Mouse (Mus musculus) C2C12 (cell line): ENCODE measurements at regions not wholly inside any gene's neighbourhood (a gene's known extent, or its start where the extent isn't known, plus 50 kb on each side); places are given as distances from the start of the nearest gene placed in this dataset.

Experiments used
- CEBPB ChIP-seq: IDR thresholded peaks from one replicate; pipeline ENCODE4 v1.6.1; 2011; ENCODE audit warnings: low read depth, mild to moderate bottlenecking, control low read depth, moderate library complexity
- CTCF ChIP-seq: IDR thresholded peaks from one replicate; pipeline ENCODE4 v1.5.1; 2011; ENCODE audit not compliant: control insufficient read depth, insufficient read depth, insufficient read length
- FOSL1 ChIP-seq: IDR thresholded peaks from one replicate; pipeline ENCODE4 v1.8.0; 2011; ENCODE audit warnings: mild to moderate bottlenecking, low read length; ENCODE audit not compliant: poor library complexity, insufficient read depth, severe bottlenecking
- MAX ChIP-seq: IDR thresholded peaks from one replicate; pipeline ENCODE4 v1.6.1; 2011; ENCODE audit warnings: mild to moderate bottlenecking, control low read depth
- MYOG ChIP-seq: IDR thresholded peaks from one replicate; pipeline ENCODE4 v1.6.1; 2011; ENCODE audit not compliant: control insufficient read depth, insufficient read length; ENCODE audit errors: extremely low read depth
- USF1 ChIP-seq: IDR thresholded peaks from one replicate; pipeline ENCODE4 v1.6.1; 2011; ENCODE audit warnings: low read depth, mild to moderate bottlenecking, control low read depth, moderate library complexity

- TF ChIP-seq CTCF (no peak), USF1 (no peak), FOSL1 (no peak), MAX (no peak), MYOG (no peak), CEBPB (no peak)
These were observed 103.0 kb upstream of the Dcn start for GRCm38 (mm10) chr10:97376376-97376775.
